Mouse (Mus musculus) left cerebral cortex, adult 9 months (tissue): ENCODE data around the gene Mblac1.

Source experiments
- DNase-seq, 2 experiments: peaks; one replicate each; pipeline ENCODE4 v3.0.0; 2022; ENCODE audit warnings: low spot score in 2 of 2

The Mblac1 gene

GRCm38 (mm10) chr5:138193771-138194727 is at the start of gene Mblac1:
Mblac1 (plus strand) TSS chr5:138194314.
- DNase-seq: peak; percentile 59 to 89

GRCm38 (mm10) chr5:138154390-138154789 is 39.7 kb upstream of the Mblac1 start:
- no peak for DNase-seq

GRCm38 (mm10) chr5:138155443-138155976 is 38.6 kb upstream of the Mblac1 start, which contains the start of gene Zfp113:
Zfp113 (minus strand) TSS chr5:138155744.
- peak; percentile 88 to 95 for DNase-seq

GRCm38 (mm10) chr5:138160224-138160762 is 33.8 kb upstream of the Mblac1 start:
- DNase-seq: no peak

- DNase-seq: peak; percentile 83 to 94
These were observed 33.1 kb upstream of the Mblac1 start, which contains the start of gene Cops6 for GRCm38 (mm10) chr5:138160842-138161665. Cops6 (plus strand) TSS chr5:138161071.

- DNase-seq: no peak
These were observed 31.1 kb upstream of the Mblac1 start for GRCm38 (mm10) chr5:138163046-138163445.

- no peak for DNase-seq
These were observed 30.5 kb upstream of the Mblac1 start for GRCm38 (mm10) chr5:138163610-138164009.

GRCm38 (mm10) chr5:138165594-138165993 is 28.5 kb upstream of the Mblac1 start:
- no peak for DNase-seq

GRCm38 (mm10) chr5:138170936-138171561 is 23.1 kb upstream of the Mblac1 start:
- DNase-seq: peak; percentile 84 to 95

- DNase-seq: peak; percentile 94 to 99
These were observed 22.2 kb upstream of the Mblac1 start, which contains the start of the genes Ap4m1 and Mcm7 for GRCm38 (mm10) chr5:138171695-138172491. Ap4m1 (plus strand) TSS chr5:138172002. Mcm7 (minus strand) TSS chr5:138172422.

GRCm38 (mm10) chr5:138173217-138173616 is 20.9 kb upstream of the Mblac1 start:
- DNase-seq: no peak

- peak in 1 of 2 experiments; percentile 79 for DNase-seq
These were observed 7.0 kb upstream of the Mblac1 start, which contains the start of the genes Taf6 and Cnpy4 for GRCm38 (mm10) chr5:138186950-138187638. Taf6 (minus strand) TSS chr5:138187451. Cnpy4 (plus strand) TSS chr5:138187485.

- DNase-seq: peak in 1 of 2 experiments; percentile 82
These were observed 6.3 kb upstream of the Mblac1 start for GRCm38 (mm10) chr5:138187661-138188306.

- peak in 1 of 2 experiments; percentile 17 for DNase-seq
These were observed 736 bp downstream of the Mblac1 start for GRCm38 (mm10) chr5:138194755-138195345.

GRCm38 (mm10) chr5:138195463-138195862 is 1.3 kb downstream of the Mblac1 start:
- no peak for DNase-seq

- no peak for DNase-seq
These were observed 5.5 kb downstream of the Mblac1 start for GRCm38 (mm10) chr5:138199576-138199975.

- no peak for DNase-seq
These were observed 8.0 kb downstream of the Mblac1 start for GRCm38 (mm10) chr5:138202086-138202485.

GRCm38 (mm10) chr5:138207253-138207652 is 13.1 kb downstream of the Mblac1 start:
- DNase-seq: no peak
